Mouse (Mus musculus) lung, adult 2 months (tissue): Measurements from ENCODE around the gene Hivep2.

Experiments
- CTCF ChIP-seq: fragments of 200-500 bp; IDR thresholded peaks from 2 replicates; pipeline ENCODE4 v1.5.1; 2011; ENCODE audit warnings: mild to moderate bottlenecking, low read length, control low read depth; ENCODE audit not compliant: insufficient read depth
- POLR2A ChIP-seq: fragments of 200-500 bp; IDR thresholded peaks from 2 replicates; pipeline ENCODE4 v1.6.1; 2011; ENCODE audit warnings: low read depth, mild to moderate bottlenecking, control low read depth, low read length, borderline replicate concordance; ENCODE audit errors: extremely low read depth

GRCm38 (mm10) chr10:14030458-14031035 lies 64.7 kb downstream of the Hivep2 start:
- TF ChIP-seq CTCF, result no peak
- TF ChIP-seq POLR2A, result no peak
